Mouse (Mus musculus) spleen, adult 18-20 months (tissue): ENCODE measurements around the gene Nxnl2.
"Not testable (repeated sequence)": the region's sequence is repeated elsewhere in the genome, so short reads cannot be mapped to it uniquely, and the experiment has no call there.

Experiments used
- DNase-seq, 2 experiments: peaks; one replicate each; pipeline ENCODE4 v3.0.0; 2022; ENCODE audit warnings: mixed read lengths in 2 of 2

Nxnl2 gene

DNA sequence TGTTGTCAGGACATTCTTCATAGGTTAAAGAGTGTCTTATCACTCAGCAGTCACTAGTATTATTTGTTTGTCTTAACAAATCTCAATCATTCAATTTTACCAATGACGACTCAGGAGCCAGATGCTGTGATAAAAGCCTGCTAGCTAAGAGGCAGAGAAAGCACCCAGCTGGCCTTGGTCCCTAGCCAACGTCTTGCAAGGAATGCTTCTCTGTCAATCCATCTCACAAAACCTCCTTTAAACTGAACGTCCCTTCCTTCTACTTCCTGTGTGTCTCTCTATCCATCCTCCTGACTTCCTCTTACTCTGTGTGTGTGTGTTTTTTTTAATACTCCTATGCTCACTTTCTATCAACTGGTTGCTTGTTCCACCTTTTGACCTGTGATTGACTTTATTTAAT is 8.5 kb downstream of the Nxnl2 start:
- no peak for DNase-seq

DNA sequence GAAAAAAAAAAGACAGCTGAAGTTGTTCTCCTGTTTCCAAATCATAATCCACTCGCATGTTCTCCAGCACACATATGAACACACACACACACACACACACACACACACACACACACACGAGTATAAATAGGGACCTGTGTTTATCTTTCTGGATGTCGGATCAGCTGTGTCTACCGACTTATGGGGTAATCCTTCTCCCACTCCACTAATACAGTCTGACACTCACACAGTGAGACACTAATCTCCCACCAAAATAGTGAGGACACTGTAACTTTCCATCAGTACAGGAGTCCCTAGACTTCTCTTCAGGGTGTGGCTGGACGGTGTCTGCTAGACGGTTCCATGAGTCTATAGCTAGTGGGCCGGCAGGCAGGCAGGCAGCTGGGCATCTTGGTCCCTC is 11.4 kb downstream of the Nxnl2 start:
- DNase-seq, result no peak

DNA sequence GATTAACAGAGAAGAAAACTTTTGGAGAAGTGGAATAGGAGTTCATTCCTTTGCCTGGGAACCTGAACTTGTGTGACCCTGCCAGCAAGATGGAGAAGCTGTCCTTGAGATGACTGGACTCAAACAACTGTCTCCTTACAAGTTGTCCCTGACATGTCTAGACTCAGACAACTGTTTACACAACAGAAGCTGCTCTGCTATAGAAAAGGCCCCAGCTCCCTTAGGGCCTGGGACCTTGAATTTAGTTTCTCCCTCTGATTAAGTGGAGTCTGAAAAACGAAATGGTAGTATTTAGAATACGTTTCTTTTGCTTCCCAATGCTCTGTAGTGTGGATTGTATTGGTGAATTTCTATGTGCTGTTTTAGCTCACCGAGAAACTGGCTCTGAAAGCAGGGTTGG is 14.1 kb downstream of the Nxnl2 start:
- no peak for DNase-seq

DNA sequence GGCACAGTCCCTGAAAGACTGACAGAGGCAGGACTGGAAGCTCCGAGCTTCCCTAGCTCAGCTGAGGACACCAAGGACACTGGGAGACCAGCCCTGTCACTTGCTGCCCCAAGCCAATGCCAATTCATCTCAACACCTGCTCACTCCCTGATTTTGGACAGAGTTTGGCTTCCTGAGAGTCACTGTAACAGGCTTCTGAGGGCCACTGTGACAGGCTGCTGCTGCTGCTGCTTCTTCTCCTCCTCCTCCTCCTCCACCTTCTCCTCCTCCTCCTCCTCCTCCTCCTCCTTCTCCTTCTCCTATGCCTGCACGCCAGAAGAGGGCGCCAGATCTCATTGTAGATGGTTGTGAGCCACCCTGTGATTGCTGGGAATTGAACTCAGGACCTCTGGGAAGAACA is 19.5 kb downstream of the Nxnl2 start:
- no peak for DNase-seq

DNA sequence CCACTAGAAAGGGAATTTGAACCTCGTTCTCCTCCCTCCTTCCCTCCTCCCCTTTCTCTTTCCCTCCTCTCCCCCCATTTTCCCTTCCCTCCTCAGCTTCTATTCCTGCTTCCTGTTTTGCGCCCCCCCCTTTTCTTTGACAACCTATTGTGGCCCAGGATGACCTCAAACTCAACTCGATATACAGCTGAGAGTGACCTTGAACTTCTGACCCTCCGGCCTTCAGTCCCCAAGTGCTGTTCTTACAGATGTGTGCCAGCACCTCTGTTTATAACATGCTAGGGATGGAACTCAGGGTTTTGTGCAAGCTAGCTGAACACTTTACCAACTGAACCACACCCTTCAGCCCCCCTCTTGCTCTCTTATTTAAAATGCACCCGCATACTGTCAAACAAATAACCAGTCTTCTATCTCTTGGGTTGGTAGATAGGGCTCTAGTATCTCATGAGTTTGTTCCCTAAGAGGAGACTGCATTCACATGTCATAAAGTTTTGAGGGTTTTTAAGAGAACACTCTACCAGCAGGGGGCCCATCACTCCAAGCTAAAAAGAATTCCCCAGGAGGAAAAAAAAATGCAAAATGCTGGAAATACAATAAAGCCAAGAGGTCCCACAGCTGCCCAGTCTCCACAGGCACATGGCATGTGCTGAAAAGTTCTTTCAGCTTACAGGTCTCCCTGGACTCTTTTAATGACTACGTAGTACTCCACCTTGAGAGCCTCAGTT is 20.8 kb downstream of the Nxnl2 start:
- peak in 1 of 2 experiments; percentile 20 for DNase-seq

DNA sequence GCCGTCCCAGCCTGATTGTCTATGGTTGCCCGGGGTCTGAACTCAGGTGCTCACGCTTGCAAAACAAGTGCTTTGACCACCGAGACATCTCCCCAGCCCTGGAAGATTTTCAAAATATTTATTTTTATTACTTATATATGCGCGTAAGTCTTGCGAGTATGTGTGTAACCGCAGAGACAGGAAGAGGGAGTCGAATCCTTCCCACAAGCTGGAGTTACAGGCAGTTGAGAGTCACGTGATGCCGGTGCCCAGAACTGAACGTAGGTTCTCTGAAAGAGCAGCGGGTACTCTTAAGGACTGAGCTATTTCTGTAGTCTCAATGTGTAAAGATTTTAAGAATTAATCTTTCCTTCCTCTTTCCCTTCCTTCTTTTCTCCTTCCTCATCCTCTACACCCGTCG is 23.1 kb downstream of the Nxnl2 start:
- DNase-seq, result no peak

DNA sequence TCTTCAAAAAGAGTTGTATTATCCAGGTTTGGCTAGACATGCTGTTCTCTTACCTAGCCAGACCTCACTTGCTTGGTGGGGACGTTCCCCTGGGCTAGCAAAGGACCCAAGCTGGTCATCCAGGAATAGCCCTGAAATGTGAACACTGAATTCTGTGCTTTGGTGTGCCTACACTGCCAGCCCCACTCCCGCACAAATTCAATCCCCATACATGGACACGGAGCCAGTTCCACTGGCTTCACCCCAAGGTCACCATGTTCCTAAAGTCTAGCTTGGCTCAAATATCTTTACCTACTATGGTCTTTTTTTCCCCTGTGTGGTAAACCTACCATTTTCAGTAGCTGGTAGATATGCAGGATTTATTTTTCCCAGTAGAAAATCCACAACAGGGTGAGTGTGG is 26.9 kb downstream of the Nxnl2 start:
- DNase-seq, result no peak

DNA sequence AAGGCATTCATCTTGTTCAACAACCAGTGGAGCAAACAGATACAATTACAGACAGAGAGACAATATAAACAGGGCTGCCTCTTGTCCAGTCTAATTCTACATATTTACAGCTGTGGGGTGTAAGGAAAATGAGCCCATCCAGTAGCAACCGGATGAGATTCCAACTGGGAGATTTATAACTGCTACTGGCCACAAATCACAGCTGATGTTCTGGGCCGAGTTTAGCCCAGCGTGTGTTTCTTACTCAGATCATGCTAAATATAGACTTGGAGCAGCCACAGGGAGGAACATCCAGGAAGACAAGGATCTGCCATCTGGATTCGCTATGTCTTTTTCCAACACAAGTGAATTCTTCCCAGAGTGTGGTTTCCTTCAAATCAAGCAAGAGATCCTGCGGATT is 27.4 kb downstream of the Nxnl2 start:
- no peak for DNase-seq

DNA sequence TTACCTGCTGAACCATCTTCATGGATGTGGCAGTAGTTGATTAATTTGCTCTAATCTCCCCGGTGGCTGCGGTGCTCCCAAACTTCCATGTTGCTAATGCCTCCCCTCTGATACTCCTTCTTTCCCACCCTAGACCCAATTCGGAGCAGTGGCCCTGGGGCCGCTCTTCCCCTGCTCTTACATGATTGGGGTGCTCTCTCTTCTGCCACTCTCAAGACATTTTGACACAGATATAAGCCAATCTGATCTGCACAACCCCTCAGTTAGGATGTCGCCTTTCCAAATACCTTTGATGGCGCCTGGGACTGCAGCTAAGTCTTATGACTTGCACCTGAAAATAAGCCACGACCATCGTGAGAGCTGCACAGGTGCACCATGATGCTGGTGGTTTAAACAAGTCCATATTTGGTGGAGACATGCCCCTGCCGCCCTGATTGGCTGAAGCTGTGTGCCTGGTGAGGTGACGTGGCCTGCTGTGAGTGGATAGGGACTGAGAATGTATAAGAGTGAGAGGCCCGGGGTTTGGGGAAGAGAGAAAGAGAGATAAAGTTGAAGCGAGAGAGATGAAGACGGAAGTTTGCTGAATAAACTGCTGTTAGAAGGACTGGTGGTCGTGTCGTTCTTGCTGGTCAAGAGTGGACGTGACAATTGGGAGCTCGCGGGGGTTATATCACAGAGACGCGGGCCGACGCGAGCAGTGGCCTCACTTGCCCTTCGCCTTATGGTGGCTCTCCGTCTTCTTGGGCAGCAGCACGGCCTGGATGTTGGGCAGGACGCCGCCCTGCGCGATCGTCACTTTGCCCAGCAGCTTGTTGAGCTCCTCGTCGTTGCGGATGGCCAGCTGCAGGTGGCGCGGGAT is 31.4 kb downstream of the Nxnl2 start:
- DNase-seq, result not testable (repeated sequence)

DNA sequence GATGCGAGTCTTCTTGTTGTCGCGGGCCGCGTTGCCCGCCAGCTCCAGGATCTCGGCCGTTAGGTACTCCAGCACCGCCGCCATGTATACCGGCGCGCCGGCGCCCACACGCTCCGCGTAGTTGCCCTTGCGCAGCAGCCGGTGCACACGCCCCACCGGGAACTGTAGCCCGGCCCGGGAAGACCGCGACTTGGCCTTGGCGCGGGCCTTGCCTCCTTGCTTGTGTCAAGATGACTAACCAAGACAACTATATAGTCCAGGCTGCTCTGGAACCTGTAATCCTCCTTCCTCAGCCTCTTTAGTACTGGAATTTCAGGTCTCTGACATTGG is 32.0 kb downstream of the Nxnl2 start:
- DNase-seq, result peak; percentile 42 to 51

DNA sequence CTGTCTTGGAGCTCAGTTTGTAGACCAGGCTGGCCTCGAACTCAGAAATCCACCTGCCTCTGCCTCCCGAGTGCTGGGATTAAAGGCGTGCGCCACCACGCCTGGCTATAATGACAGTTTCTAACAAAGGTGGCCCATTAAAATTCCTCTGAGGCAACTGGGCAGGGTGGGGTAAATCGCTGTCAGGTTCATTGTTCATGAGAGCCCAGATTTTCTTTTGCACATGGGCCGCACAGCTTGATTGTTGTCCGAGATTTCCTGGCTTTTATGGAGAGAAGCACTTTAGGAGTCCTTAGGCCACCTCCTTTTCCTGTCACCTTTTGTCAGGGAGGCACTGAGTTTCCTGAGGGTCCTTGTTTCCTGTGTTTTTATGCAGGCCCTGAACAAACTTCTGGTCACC is 32.6 kb downstream of the Nxnl2 start:
- DNase-seq, result no peak

DNA sequence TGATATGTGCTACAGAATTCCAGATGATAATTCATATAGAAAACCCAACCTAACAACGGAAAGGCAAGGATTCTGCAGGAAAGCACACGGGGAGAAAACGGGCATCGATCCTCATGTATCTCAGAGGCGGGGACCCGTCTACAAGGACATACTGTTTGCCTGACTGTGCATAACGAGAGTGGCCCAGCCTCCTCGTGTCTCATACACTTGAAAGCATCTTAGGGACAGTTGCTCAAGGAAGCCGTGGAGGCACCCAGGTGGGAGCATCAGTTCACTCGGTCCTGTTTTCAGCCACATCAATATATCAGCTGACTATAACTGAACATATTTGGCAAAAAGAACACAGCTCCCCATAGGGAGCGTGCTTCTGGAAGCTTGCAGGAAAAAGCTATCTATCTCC is 33.3 kb downstream of the Nxnl2 start:
- DNase-seq, result not testable (repeated sequence)

DNA sequence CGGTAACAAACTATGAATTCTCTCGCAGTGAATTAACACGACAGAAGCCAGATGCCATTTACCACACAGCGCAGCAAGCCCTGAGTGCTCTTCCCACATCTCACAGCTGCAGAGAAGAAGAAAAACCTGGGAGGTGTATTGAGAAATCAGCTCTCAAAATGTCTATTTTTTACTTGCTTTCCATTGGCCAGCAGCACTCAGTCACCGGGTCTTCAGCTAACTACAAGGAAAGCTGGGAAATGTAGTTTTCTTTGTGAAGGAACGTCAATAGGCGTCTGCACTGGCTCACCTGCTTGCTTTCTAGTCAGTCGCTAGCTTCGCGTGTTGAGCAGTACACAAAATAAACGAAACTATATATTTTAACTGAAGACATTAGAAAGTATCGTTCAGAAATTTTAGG is 37.1 kb downstream of the Nxnl2 start:
- DNase-seq, result no peak

DNA sequence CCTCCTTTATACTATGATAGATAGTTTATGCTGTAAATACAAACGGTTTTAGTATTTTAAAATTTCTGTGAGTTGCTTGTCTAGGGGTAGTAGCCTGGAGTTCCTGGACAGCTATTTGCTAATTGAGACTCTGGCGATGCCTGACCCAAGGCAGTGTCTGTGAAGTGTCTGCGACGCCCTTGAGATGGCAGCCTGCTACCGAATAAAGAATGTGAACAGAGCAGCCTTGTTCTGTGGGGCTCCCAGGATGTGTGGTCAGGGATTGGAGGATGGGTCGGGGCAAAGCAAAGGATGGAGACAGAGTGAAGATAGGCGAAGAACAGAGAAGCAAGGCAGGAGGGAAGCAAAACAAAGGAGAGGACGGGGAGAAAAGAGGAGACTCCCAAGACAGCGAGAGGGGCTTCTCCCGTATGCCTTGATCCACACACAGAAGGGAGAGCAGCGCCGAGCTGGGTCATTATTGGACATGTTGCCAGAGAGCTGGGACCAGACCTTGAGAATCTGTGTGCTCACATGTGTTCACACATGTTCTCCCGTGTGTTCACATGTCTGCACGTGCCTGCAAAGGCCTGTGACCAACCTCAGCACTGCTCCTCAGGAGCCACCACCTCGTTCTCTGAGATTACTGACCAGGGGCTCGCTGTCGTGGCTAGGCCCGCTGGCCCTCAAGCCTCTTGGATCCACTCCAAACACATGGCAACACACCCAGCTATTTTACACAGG is 37.7 kb downstream of the Nxnl2 start:
- DNase-seq, result no peak

DNA sequence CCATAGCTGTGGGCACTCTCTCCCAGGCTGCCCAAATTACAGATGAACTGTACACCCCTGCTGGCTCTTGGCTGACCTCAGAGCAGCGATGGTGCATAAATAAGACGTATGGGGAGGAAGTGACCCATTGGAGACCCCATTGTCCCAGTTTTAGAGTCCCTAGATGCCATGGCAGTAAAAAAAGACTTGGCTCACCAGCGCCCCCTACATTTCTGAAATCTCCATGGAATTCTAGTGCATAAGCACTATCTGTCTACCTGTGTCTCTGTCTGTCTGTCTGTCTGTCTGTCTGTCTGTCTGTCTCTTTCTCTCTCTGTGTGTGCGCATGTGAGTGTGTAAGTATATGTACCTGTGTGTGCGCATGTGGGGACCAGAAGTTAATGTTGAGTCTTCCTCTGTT is 39.8 kb downstream of the Nxnl2 start:
- DNase-seq, result no peak

DNA sequence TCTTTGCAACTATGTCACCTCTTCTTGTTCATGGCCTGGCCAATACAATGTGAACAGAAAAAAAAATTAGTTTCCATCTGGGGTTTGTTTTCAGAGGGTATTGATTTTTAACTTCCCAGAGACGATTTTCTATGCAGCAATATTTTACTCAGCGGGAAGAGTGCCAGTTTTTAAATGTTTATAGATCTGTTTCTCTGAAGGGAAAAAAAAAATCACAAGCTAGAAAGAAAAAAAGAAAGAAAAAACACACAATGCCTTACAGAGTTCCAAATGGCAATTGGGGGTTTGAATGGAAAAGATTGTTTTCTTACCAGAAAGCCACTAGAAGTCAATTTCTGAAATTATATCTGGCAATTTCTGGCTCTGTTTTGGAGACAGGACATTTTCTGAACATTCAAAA is 43.9 kb downstream of the Nxnl2 start:
- DNase-seq, result no peak

DNA sequence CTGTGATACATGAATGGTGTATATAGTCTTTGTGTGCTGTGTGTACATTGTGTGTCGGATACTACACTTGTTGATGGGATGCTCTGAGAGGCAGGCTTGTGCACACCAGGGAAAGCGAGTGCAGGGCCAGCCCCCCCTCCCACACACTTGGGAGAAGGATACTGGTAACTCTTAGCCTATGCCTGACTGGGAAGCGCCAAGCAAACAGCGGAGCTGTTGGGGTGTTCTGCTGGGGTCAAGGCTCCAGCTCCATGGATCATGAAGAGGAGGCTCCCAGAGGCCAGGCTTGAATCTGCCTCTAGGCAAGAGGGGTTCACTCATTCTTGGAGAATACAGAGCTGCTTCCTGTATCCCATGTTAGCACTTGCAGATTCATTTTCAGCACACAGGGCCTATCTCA is 50.1 kb downstream of the Nxnl2 start:
- DNase-seq, result no peak

DNA sequence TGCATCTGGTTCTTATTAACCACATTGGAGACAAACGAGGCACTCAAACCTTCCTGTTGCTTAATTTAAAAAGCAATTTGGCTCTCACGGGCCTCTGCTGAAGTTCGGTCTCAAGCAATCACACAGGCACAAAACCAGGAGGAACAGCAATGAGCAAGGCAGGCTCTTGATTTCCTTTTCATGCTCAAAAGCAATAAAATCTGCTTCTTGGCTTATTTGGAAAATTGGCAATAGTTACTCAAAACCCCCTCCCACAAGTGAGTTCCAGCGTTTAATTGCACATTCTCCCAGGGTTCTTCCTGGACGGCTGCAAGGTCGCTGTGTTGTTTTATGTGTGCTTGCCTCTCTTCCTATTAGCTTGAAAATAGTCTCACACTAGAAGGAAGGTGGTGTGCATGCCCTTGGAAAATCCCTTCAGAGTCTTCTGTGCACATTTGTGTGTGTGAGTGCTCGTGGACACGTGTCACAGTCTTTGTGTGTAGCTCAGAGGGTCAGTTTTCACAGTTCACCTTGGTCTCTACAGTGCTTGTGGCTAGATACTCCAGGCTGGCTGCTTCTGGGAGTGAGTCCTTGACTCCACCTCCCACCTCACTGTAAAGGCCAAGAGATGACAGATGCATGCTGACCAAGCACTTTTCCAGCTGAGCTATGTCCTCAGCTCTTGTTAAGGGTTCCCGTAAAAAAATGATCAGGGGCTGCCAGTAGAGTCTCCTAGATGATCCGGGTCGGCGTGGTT is 50.8 kb downstream of the Nxnl2 start:
- no peak for DNase-seq
